Comparison of ENCODE assay signal across 18 mouse cellular contexts in genomic region chr2:72479818-72480217, GRCm38 (mm10). TPM values are rescaled to one million over a fixed set of nuclear protein-coding genes. Genes with fewer than 3 reads are reported as not detected.
DNase-seq lines count a peak whose midpoint lies in the region; ATAC-seq and TF ChIP-seq lines count a peak whose summit lies in the region.
"Had no signal": no experiment of that assay in that cellular context is flagged by ENCODE, and none has a peak within 500 bp of the region (broad histone marks: within the 10 kb centered on the region; RNA-seq: fewer than 3 reads in every experiment).

No protein-coding gene starts in this region.

- ATAC-seq in forebrain, embryonic 13.5 days, result no peak
- ATAC-seq in forebrain, embryonic 11.5 days (replicated peaks; ENCODE audit: low FRiP score), result no peak
- ATAC-seq in erythroid progenitor cell, adult 5-6 weeks (replicated peaks; ENCODE audit: low FRiP score, poor library complexity, severe bottlenecking), result 0 out of 2 replicates have a peak, but pooled peaks have one; percentile 36
- ATAC-seq in liver, postnatal 0 days, result no peak
- no peak for ATAC-seq in kidney, embryonic 15.5 days (replicated peaks; ENCODE audit: low FRiP score)
- ATAC-seq: activated CD4-positive, CD25-positive, alpha-beta regulatory T cell, adult 4 months; Patski had no signal

- no peak for DNase-seq in forebrain, embryonic 11.5 days (ENCODE audit: low spot score)
- no peak for DNase-seq in liver, postnatal 0 days
- no peak for DNase-seq in urinary bladder, adult 2 months (ENCODE audit: low spot score)
- DNase-seq in gastrocnemius, adult 2 months, result no peak
- DNase-seq: cerebellum, adult 9-11 months; gastrocnemius, postnatal 14 days; heart, postnatal 10 days; midbrain, embryonic 14.5 days; thymus, adult 18-20 months had no signal

- H3K4me1 ChIP-seq in forebrain, embryonic 13.5 days, result peaks cover 56% of the 10 kb centered on the region
- peaks cover 10% of the 10 kb centered on the region; the same call in 1 of the 2 replicates for H3K4me1 ChIP-seq in forebrain, embryonic 11.5 days (replicated peaks; ENCODE audit: control insufficient read depth, insufficient read depth, low read length)
- H3K4me1 ChIP-seq in E14TG2a.4 (replicated peaks; ENCODE audit: low read depth, low read length), result peaks cover 83% of the 10 kb centered on the region
- H3K4me1 ChIP-seq in liver, postnatal 0 days (ENCODE audit: insufficient read depth), result peaks cover 21% of the 10 kb centered on the region
- peaks cover 42% of the 10 kb centered on the region for H3K4me1 ChIP-seq in kidney, embryonic 15.5 days

- peaks cover 50% of the 10 kb centered on the region for H3K36me3 ChIP-seq in forebrain, embryonic 13.5 days (ENCODE audit: poor library complexity, severe bottlenecking)
- H3K36me3 ChIP-seq in forebrain, embryonic 11.5 days (ENCODE audit: control insufficient read depth, insufficient read depth, low read length), result peaks cover 6% of the 10 kb centered on the region
- peaks cover 77% of the 10 kb centered on the region for H3K36me3 ChIP-seq in E14TG2a.4 (ENCODE audit: insufficient read depth, low read length)
- peaks cover 47% of the 10 kb centered on the region for H3K36me3 ChIP-seq in liver, postnatal 0 days (replicated peaks; ENCODE audit: insufficient read depth, low read length)
- peaks cover 62% of the 10 kb centered on the region for H3K36me3 ChIP-seq in kidney, embryonic 15.5 days

- no peaks in the 10 kb centered on the region for H3K9me3 ChIP-seq in forebrain, embryonic 13.5 days (replicated peaks)
- H3K9me3 ChIP-seq in forebrain, embryonic 11.5 days (ENCODE audit: control insufficient read depth, low read length), result no peaks in the 10 kb centered on the region
- H3K9me3 ChIP-seq in E14TG2a.4 (ENCODE audit: low read length), result no peaks in the 10 kb centered on the region
- H3K9me3 ChIP-seq in liver, postnatal 0 days (ENCODE audit: low read length), result no peaks in the 10 kb centered on the region
- no peaks in the 10 kb centered on the region for H3K9me3 ChIP-seq in kidney, embryonic 15.5 days (replicated peaks)
- H3K9me3 ChIP-seq: hindbrain, embryonic 12.5 days; lung, embryonic 15.5 days had no signal

- no peak overlapping the region for H3K27ac ChIP-seq in forebrain, embryonic 13.5 days
- no peak overlapping the region for H3K27ac ChIP-seq in forebrain, embryonic 11.5 days (ENCODE audit: low read depth, low read length)
- no peak overlapping the region for H3K27ac ChIP-seq in liver, postnatal 0 days (ENCODE audit: low read depth)
- no peak overlapping the region for H3K27ac ChIP-seq in kidney, embryonic 15.5 days
- H3K27ac ChIP-seq in gastrocnemius, adult 2 months, result no peak overlapping the region
- H3K27ac ChIP-seq: hindbrain, embryonic 12.5 days; lung, embryonic 15.5 days; macrophage had no signal

- H3K4me2 ChIP-seq in forebrain, embryonic 13.5 days, result peak overlapping the region; percentile 75
- no peak overlapping the region for H3K4me2 ChIP-seq in forebrain, embryonic 11.5 days (ENCODE audit: low read depth, low read length, severe bottlenecking)
- H3K4me2 ChIP-seq in liver, postnatal 0 days (ENCODE audit: low read depth, low read length), result peak overlapping the region; percentile 92
- no peak overlapping the region for H3K4me2 ChIP-seq in kidney, embryonic 15.5 days
- H3K4me2 ChIP-seq: hindbrain, embryonic 12.5 days; lung, embryonic 15.5 days had no signal

- H3K4me3 ChIP-seq in forebrain, embryonic 13.5 days, result peak overlapping the region; percentile 21
- no peak overlapping the region for H3K4me3 ChIP-seq in forebrain, embryonic 11.5 days (ENCODE audit: low read depth, low read length)
- peak overlapping the region; percentile 32; the same call in 1 of the 2 replicates for H3K4me3 ChIP-seq in E14TG2a.4 (replicated peaks; ENCODE audit: low read length)
- H3K4me3 ChIP-seq in liver, postnatal 0 days (ENCODE audit: low read depth, low read length), result no peak overlapping the region
- H3K4me3 ChIP-seq in kidney, embryonic 15.5 days (replicated peaks), result no peak overlapping the region
- no peak overlapping the region for H3K4me3 ChIP-seq in gastrocnemius, adult 2 months
- H3K4me3 ChIP-seq: hindbrain, embryonic 12.5 days; lung, embryonic 15.5 days had no signal

- no peaks in the 10 kb centered on the region for H3K27me3 ChIP-seq in forebrain, embryonic 13.5 days
- H3K27me3 ChIP-seq in forebrain, embryonic 11.5 days (ENCODE audit: control insufficient read depth, insufficient read depth, low read length), result no peaks in the 10 kb centered on the region
- H3K27me3 ChIP-seq in E14TG2a.4 (ENCODE audit: insufficient read depth, low read length), result no peaks in the 10 kb centered on the region
- no peaks in the 10 kb centered on the region for H3K27me3 ChIP-seq in liver, postnatal 0 days (ENCODE audit: insufficient read depth, low read length)
- no peaks in the 10 kb centered on the region for H3K27me3 ChIP-seq in kidney, embryonic 15.5 days
- H3K27me3 ChIP-seq: hindbrain, embryonic 12.5 days; lung, embryonic 15.5 days; Patski had no signal

- peak; percentile 48; the same call in 1 of the 2 replicates for TF ChIP-seq EP300 in liver, postnatal 0 days (IDR thresholded peaks at IDR 0.05; ENCODE audit: low read depth)

- 82% methylated on average over 9 of the region's 9 CpGs for WGBS in forebrain, embryonic 13.5 days
- WGBS in forebrain, embryonic 11.5 days, result 93% methylated on average over 9 of the region's 9 CpGs
- 63% methylated on average over 9 of the region's 9 CpGs for WGBS in liver, postnatal 0 days (ENCODE audit: insufficient replicate concordance)
- WGBS in kidney, embryonic 15.5 days, result 88% methylated on average over 9 of the region's 9 CpGs

- peak overlapping the region; percentile 22; the same call in 1 of the 2 replicates for H3K9ac ChIP-seq in forebrain, embryonic 13.5 days
- no peak overlapping the region for H3K9ac ChIP-seq in forebrain, embryonic 11.5 days (ENCODE audit: low read length)
- no peak overlapping the region for H3K9ac ChIP-seq in liver, postnatal 0 days (replicated peaks)
- no peak overlapping the region for H3K9ac ChIP-seq in kidney, embryonic 15.5 days
- H3K9ac ChIP-seq: hindbrain, embryonic 12.5 days; lung, embryonic 15.5 days had no signal

- intact Hi-C loops in gastrocnemius, adult 2 months (cut with DNase I), result no loop called here

- TF ChIP-seq CTCF in E14TG2a.4 (conservative IDR thresholded peaks at IDR 0.05; ENCODE audit: low read length), result no peak
- no peak for TF ChIP-seq CTCF in liver, postnatal 0 days (IDR thresholded peaks at IDR 0.05; ENCODE audit: low read depth)
- TF ChIP-seq CTCF in gastrocnemius, adult 2 months (IDR thresholded peaks at IDR 0.05), result no peak

RNA-seq across cellular contexts. Expression of gene Cdca7, which starts 3.9 kb away (rescaled TPM):
- 198 and 207 TPM in 2 replicates for polyA plus RNA-seq in forebrain, embryonic 13.5 days (2015; fragmentation: Nextera tagmentation; extraction: Ambion mirVana)
- 255 and 266 TPM in 2 replicates for polyA plus RNA-seq in forebrain, embryonic 11.5 days (2014; fragmentation: Nextera tagmentation; extraction: Ambion mirVana)
- total RNA-seq in erythroid progenitor cell, adult 5-6 weeks (2015; ENCODE audit: low replicate concordance), result 23.1 and 27.7 TPM in 2 replicates
- total RNA-seq in erythroid progenitor cell, adult 5-6 weeks (2017; ENCODE audit: low replicate concordance), result 26.1 and 31.8 TPM in 2 replicates
- polyA plus RNA-seq in liver, postnatal 0 days (2015; fragmentation: Nextera tagmentation; extraction: Ambion mirVana), result 26.4 and 31.7 TPM in 2 replicates
- polyA plus RNA-seq in kidney, embryonic 15.5 days (2015; fragmentation: Nextera tagmentation; extraction: Ambion mirVana), result 158 and 167 TPM in 2 replicates
- polyA plus RNA-seq in urinary bladder, adult 2 months (2012; rRNA removed), result 26.3 and 32.2 TPM in 2 replicates
- under 1 TPM; 0.36 to 0.99 TPM for total RNA-seq in gastrocnemius, adult 2 months (2021)

Comparison
In these comparisons a context has a peak if more than half of its experiments do, and no peak if none do; other contexts are left out.
1. H3K4me2 ChIP-seq: peak in forebrain, embryonic 13.5 days (single experiment) and liver, postnatal 0 days (single experiment); none in forebrain, embryonic 11.5 days (single experiment) and kidney, embryonic 15.5 days (single experiment).
2. H3K4me3 ChIP-seq: peak in forebrain, embryonic 13.5 days (single experiment) and E14TG2a.4 (single experiment); none in forebrain, embryonic 11.5 days (single experiment), liver, postnatal 0 days (single experiment), kidney, embryonic 15.5 days (single experiment) and gastrocnemius, adult 2 months (single experiment).